Mouse (Mus musculus) right cerebral cortex, postnatal 4 days (tissue): ENCODE data around the gene Cnot8.

ENCODE experiments used
- DNase-seq: peaks from one replicate; pipeline ENCODE4 v3.0.0-alpha.2; 2022

Cnot8 gene

GRCm38 (mm10) chr11:58107009-58107408, 3.1 kb downstream of the Cnot8 start:
- no peak for DNase-seq

- DNase-seq, result no peak
Observed at GRCm38 (mm10) chr11:58107664-58108337, 3.8 kb downstream of the Cnot8 start.

- DNase-seq, result no peak
Observed at GRCm38 (mm10) chr11:58116560-58116959, 12.6 kb downstream of the Cnot8 start.

GRCm38 (mm10) chr11:58117044-58117652, 13.2 kb downstream of the Cnot8 start:
- no peak for DNase-seq

GRCm38 (mm10) chr11:58120655-58121054, 16.7 kb downstream of the Cnot8 start:
- DNase-seq, result no peak

GRCm38 (mm10) chr11:58121351-58121750, 17.4 kb downstream of the Cnot8 start:
- DNase-seq, result no peak

GRCm38 (mm10) chr11:58123711-58124110, 19.8 kb downstream of the Cnot8 start:
- DNase-seq, result no peak

- no peak for DNase-seq
Observed at GRCm38 (mm10) chr11:58125021-58125420, 21.1 kb downstream of the Cnot8 start.

- peak; percentile 17 for DNase-seq
Observed at GRCm38 (mm10) chr11:58126397-58127160, 22.6 kb downstream of the Cnot8 start.

- DNase-seq, result no peak
Observed at GRCm38 (mm10) chr11:58127544-58127943, 23.6 kb downstream of the Cnot8 start.

GRCm38 (mm10) chr11:58129302-58129843, 25.4 kb downstream of the Cnot8 start:
- no peak for DNase-seq

- no peak for DNase-seq
Observed at GRCm38 (mm10) chr11:58132026-58132425, 28.1 kb downstream of the Cnot8 start.

- DNase-seq, result no peak
Observed at GRCm38 (mm10) chr11:58134869-58135268, 30.9 kb downstream of the Cnot8 start.

- DNase-seq, result no peak
Observed at GRCm38 (mm10) chr11:58135296-58135695, 31.3 kb downstream of the Cnot8 start.

- no peak for DNase-seq
Observed at GRCm38 (mm10) chr11:58136677-58137076, 32.7 kb downstream of the Cnot8 start.

GRCm38 (mm10) chr11:58138821-58139220, 34.9 kb downstream of the Cnot8 start:
- DNase-seq, result no peak

GRCm38 (mm10) chr11:58139466-58139865, 35.5 kb downstream of the Cnot8 start:
- no peak for DNase-seq

- peak; percentile 11 for DNase-seq
Observed at GRCm38 (mm10) chr11:58143704-58144426, 39.9 kb downstream of the Cnot8 start.

GRCm38 (mm10) chr11:58146241-58146640, 42.3 kb downstream of the Cnot8 start:
- DNase-seq, result no peak

- no peak for DNase-seq
Observed at GRCm38 (mm10) chr11:58155458-58155857, 51.5 kb downstream of the Cnot8 start.

- no peak for DNase-seq
Observed at GRCm38 (mm10) chr11:58156871-58157270, 52.9 kb downstream of the Cnot8 start.

GRCm38 (mm10) chr11:58165072-58165471, 61.1 kb downstream of the Cnot8 start:
- DNase-seq, result no peak

GRCm38 (mm10) chr11:58167822-58168166, 63.8 kb downstream of the Cnot8 start:
- DNase-seq, result no peak
